In the genomic region with DNA sequence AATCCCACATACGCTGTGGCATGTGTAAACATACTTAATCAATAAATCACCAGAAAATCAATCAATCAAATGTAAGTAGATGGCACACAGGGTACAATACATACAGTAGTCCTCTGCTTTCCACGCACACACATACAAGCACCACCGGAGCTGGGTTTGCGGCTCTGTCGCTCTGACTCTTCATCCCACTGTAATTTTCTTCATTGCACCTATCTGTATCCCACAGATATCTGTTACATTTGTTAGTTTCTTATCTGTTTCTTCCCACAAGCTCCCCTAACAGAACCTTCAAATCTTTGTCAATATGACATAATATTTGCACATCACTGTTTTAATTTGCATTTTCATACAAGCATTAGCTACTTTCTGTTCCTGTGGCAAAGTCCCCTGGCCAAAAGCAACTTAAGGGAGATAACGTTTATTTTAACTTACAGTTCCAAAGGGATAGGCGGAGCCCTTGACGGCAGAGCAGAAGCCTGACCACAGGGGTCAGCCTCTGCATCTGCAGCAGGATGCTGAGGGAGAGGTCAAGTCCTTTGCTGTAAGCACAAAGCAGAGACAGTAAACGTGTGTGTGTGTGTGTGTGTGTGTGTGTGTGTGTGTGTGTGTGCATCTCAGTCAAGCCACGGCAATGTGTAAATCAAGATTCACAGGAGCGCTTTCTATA, we compare ENCODE assay signal across 28 mouse cellular contexts. TPM values are rescaled to one million over a fixed set of nuclear protein-coding genes. Genes with fewer than 3 reads are reported as not detected.
A peak's percentile ranks its signal among the peaks of the same experiment; 100 is the strongest.
DNase-seq lines count a peak whose midpoint lies in the region; ATAC-seq and TF ChIP-seq lines count a peak whose summit lies in the region.
"Had no signal": no experiment of that assay in that cellular context is flagged by ENCODE, and none has a peak within 500 bp of the region (broad histone marks: within the 10 kb centered on the region; RNA-seq: fewer than 3 reads in every experiment).

No protein-coding gene starts in this region.

- no peak overlapping the region for H3K4me3 ChIP-seq in lung, postnatal 0 days (ENCODE audit: low read depth, low read length)
- H3K4me3 ChIP-seq: forebrain, embryonic 10.5 days; forebrain, embryonic 13.5 days; gastrocnemius, adult 2 months; heart, embryonic 10.5 days; heart, embryonic 13.5 days; hindbrain, embryonic 13.5 days had no signal

- no peak for TF ChIP-seq EP300 in lung, postnatal 0 days (IDR thresholded peaks at IDR 0.05)

- 51% methylated on average over 11 of the region's 11 CpGs for WGBS in lung, postnatal 0 days

- TF ChIP-seq CTCF in lung, postnatal 0 days (IDR thresholded peaks at IDR 0.05): peak; percentile 25; the same call in 1 of the 2 replicates

- H3K27me3 ChIP-seq in lung, postnatal 0 days (replicated peaks; ENCODE audit: insufficient read depth, low read length): no peaks in the 10 kb centered on the region
- H3K27me3 ChIP-seq: forebrain, embryonic 13.5 days had no signal

- ATAC-seq in lung, postnatal 0 days: no peak
- ATAC-seq in megakaryocyte progenitor cell, adult 5-6 weeks (replicated peaks; ENCODE audit: poor library complexity): peak; percentile 53
- ATAC-seq: activated CD4-positive, CD25-positive, alpha-beta regulatory T cell, adult 4 months; CD4-positive, CD25-positive, alpha-beta regulatory T cell, adult 4 months; forebrain, embryonic 13.5 days; forebrain, embryonic 16.5 days; hindbrain, embryonic 16.5 days had no signal

- peak; percentile 55 for DNase-seq in heart, adult 11 months
- no peak for DNase-seq in heart, adult 8-10 months (ENCODE audit: low spot score)
- DNase-seq in lung, postnatal 0 days (ENCODE audit: low spot score): no peak
- DNase-seq in lung, postnatal 10 days: no peak
- DNase-seq in yolk sac, embryonic 10.5 days (ENCODE audit: low spot score): peak; percentile 8
- DNase-seq in thymus, postnatal 25 days: no peak
- DNase-seq in layer of hippocampus, adult 11-12 months (ENCODE audit: low spot score): no peak
- DNase-seq: adrenal gland, adult 8-10 months; adrenal gland, postnatal 25 days; cerebellum, adult 11-12 months; cerebellum, adult 8-10 months; cerebellum, postnatal 10 days; cerebellum, postnatal 36 days; gastrocnemius, adult 2 months; gastrocnemius, postnatal 14 days; heart, adult 18-20 months; heart, postnatal 14 days; heart, postnatal 4 days had no signal

- no peaks in the 10 kb centered on the region for H3K9me3 ChIP-seq in lung, postnatal 0 days (ENCODE audit: low read length)
- H3K9me3 ChIP-seq: forebrain, embryonic 10.5 days; forebrain, embryonic 13.5 days; heart, embryonic 10.5 days; heart, embryonic 13.5 days; hindbrain, embryonic 13.5 days had no signal

- H3K4me2 ChIP-seq in lung, postnatal 0 days (replicated peaks; ENCODE audit: low read depth, low read length): no peak overlapping the region
- H3K4me2 ChIP-seq: forebrain, embryonic 13.5 days; heart, embryonic 13.5 days; hindbrain, embryonic 13.5 days had no signal

- no peaks in the 10 kb centered on the region; the same call in 1 of the 2 replicates for H3K4me1 ChIP-seq in lung, postnatal 0 days (ENCODE audit: insufficient read depth, low read depth, low read length)
- H3K4me1 ChIP-seq: heart, embryonic 10.5 days had no signal

- H3K27ac ChIP-seq in lung, postnatal 0 days (ENCODE audit: low read length): no peak overlapping the region
- H3K27ac ChIP-seq: forebrain, embryonic 10.5 days; forebrain, embryonic 13.5 days; gastrocnemius, adult 2 months; heart, embryonic 10.5 days; heart, embryonic 13.5 days; hindbrain, embryonic 13.5 days had no signal

- no peaks in the 10 kb centered on the region for H3K36me3 ChIP-seq in lung, postnatal 0 days (ENCODE audit: insufficient read depth, low read length)
- H3K36me3 ChIP-seq: forebrain, embryonic 10.5 days; heart, embryonic 10.5 days; heart, embryonic 13.5 days; hindbrain, embryonic 13.5 days had no signal

- no peak overlapping the region for H3K9ac ChIP-seq in lung, postnatal 0 days (replicated peaks; ENCODE audit: low read depth)
- H3K9ac ChIP-seq: forebrain, embryonic 13.5 days; heart, embryonic 13.5 days; hindbrain, embryonic 13.5 days had no signal

RNA-seq across cellular contexts. Expression of gene Dock7, which starts 36.1 kb away (rescaled TPM):
- total RNA-seq in heart, adult 8-10 months (2022): 10 to 100 TPM in 3 of 4 experiments, 1 to 10 TPM in 1; 9.8 to 11.0 (median 10.7) TPM
- polyA plus RNA-seq in lung, postnatal 0 days (2015; fragmentation: Nextera tagmentation; extraction: Ambion mirVana): 20.1 and 23.0 TPM in 2 replicates
- 22.8 and 32.5 TPM in 2 replicates for total RNA-seq in megakaryocyte progenitor cell, adult 5-6 weeks (2015)
- 20.4 and 27.8 TPM in 2 replicates for total RNA-seq in megakaryocyte progenitor cell, adult 5-6 weeks (2017)
- polyA plus RNA-seq: CD4-positive, CD25-positive, alpha-beta regulatory T cell, adult 4 months had no signal

RNA-seq across cellular contexts. Expression of gene Atg4c, which starts 37.0 kb away (rescaled TPM):
- total RNA-seq in heart, adult 8-10 months (2022): 1 to 10 TPM; 3.9 to 5.0 (median 4.6) TPM
- polyA plus RNA-seq in lung, postnatal 0 days (2015; fragmentation: Nextera tagmentation; extraction: Ambion mirVana): 8.1 and 8.9 TPM in 2 replicates
- total RNA-seq in megakaryocyte progenitor cell, adult 5-6 weeks (2015): 18.0 and 22.4 TPM in 2 replicates
- 13.9 and 16.8 TPM in 2 replicates for total RNA-seq in megakaryocyte progenitor cell, adult 5-6 weeks (2017)

Comparison
In these comparisons a context has a peak if more than half of its experiments do, and no peak if none do; other contexts are left out.
1. DNase-seq: peak in heart, adult 11 months (single experiment) and yolk sac, embryonic 10.5 days (single experiment); none in heart, adult 8-10 months (single experiment), lung, postnatal 0 days (single experiment), lung, postnatal 10 days (single experiment), thymus, postnatal 25 days (single experiment) and layer of hippocampus, adult 11-12 months (single experiment).